Mouse (Mus musculus): ENCODE data around the gene Accs. TPM values are rescaled to one million over a fixed set of nuclear protein-coding genes. Genes with fewer than 3 reads are reported as not detected.

The Accs gene
- polyA plus RNA-seq, 1 experiment from 2014 or later: 13.6 TPM

DNA sequence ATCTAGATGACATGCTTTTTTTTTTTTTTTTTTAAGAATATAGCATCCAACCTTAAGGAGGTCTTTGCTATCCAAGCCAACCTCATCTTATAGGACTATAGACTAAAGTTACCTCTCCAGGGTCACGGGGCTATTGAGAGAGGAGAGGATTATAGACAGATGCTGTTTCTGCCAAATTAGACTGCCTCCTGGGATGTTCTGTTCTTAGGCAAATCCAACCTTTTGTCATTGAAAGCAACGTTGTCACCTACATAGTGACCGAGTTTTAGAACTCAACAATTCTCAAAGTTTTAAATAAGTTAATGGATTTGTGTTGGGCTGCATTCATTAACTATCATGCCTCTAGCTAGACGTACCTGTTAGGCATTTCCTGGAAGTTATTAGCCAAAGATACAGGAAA, 13.5 kb upstream of the Accs start:
- no peak for ATAC-seq
- H3K27me3 ChIP-seq: no peaks in the 10 kb centered on the region
- in situ Hi-C loops (cut with MboI; ENCODE audit: low pct_unique_long_range_greater_than_20kb): no loop called here
- DNase-seq (ENCODE audit: low read depth, low spot score): no peak
- ChIA-PET POLR2A (interaction anchor here (0.5 to 0.7 kb wide), 3 partner anchors 40 to 175 kb away, joined by 3 to 4 read pairs (median 3); no protein-coding TSS in a partner anchor), CTCF (no interaction called here)
- no peak for TF ChIP-seq CTCF (IDR thresholded peaks at IDR 0.05)

DNA sequence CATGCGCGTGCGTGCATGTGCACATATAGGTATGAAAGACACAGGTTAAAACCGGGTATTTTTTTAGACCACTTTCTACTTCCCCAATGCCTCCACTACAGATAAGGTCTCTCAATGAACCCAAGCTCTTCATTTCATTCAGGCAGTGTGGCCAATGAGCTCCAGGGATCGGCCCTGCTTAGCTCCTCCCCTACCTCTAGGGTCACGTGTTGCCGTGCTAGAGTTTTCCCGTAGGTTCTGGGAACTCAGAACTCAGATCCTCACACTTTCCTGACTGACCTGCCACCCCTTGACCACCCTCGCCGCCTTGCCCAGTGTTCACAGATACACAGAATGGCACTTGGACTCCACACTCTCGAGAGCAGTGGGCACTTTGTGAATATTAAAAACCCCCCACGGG, 9.1 kb upstream of the Accs start:
- no peak for ATAC-seq

DNA sequence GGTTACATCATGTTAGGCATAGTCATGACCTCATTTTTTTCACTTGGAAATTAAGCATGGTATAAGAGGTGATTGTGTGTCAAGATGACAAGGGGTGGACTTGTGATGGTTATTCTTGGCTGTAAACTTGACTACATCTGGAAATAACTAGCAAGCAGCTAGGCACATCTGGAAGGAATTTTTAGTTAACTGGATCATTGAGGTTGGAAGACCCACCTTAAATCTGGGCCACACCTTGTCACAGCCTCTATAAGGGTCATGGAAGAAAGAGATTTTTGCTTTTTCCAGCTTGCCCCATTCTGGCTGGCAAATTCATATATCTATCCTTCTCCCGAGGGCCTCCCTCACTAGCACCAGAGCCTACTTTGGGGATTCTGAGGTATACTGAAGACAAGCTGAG, 1.6 kb upstream of the Accs start:
- no peak for DNase-seq (ENCODE audit: low read depth, low spot score)
- CTCF ChIA-PET: interaction anchor here (0.7 to 3.5 kb wide), 2 partner anchors 19 to 28 kb away, joined by 3 to 12 read pairs; partner anchors contain the start of gene Ext2

More for the DNA sequence above, 9.1 kb upstream of the Accs start:
- TF ChIP-seq CTCF (IDR thresholded peaks at IDR 0.05): no peak
- in situ Hi-C loops (cut with MboI; ENCODE audit: low pct_unique_long_range_greater_than_20kb): no loop called here
- H3K27me3 ChIP-seq: peaks cover 14% of the 10 kb centered on the region
- DNase-seq (ENCODE audit: low read depth, low spot score): no peak
- ChIA-PET CTCF (interaction anchor here (1.9 kb wide), 1 partner anchor 144 kb away, joined by 4 read pairs; no protein-coding TSS in a partner anchor), POLR2A (no interaction called here)

DNA sequence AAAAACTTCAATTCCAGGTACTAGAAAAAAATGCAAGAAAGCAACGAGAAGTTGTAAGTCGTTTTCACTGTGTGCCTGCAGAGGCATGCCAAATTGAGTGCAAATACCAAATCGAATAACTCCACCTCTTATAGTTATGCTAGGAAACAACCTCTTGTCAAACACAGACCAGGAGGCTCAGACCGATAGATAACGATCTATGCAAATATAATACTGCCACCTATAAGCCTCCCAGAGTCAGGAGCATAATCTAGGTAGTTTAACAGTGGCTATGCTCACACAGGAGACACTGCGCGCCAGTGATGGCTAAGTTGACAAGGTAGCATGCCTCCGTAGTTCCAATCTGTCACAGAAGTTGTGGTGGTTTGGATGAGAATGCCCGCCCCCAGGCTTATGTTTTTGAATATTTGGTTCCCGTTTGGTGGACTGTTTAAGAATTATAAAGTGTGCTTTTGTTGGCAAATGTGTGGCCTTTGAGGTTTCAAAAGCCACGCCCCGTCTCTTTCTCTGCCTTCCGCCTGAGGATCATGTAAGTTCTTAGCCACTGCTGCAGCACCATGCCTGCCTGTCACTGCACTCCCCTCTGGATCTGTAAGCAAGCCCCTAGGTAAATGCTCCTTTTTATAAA, 688 bp upstream of the Accs start:
- DNase-seq (ENCODE audit: low read depth, low spot score) (no peak), ATAC-seq (no peak)
- peaks cover under 1% of the 10 kb centered on the region for H3K27me3 ChIP-seq
- ChIA-PET POLR2A (interaction anchor here (0.6 kb wide), 1 partner anchor 27 kb away, joined by 3 read pairs; no protein-coding TSS in a partner anchor), CTCF (interaction anchor here (0.7 to 3.5 kb wide), 6 partner anchors 19 to 152 kb away, joined by 3 to 12 read pairs (median 3); partner anchors contain the start of genes Accsl and Ext2)
- in situ Hi-C loops (cut with MboI; ENCODE audit: low pct_unique_long_range_greater_than_20kb): no loop called here
- TF ChIP-seq CTCF (IDR thresholded peaks at IDR 0.05): no peak

More for the DNA sequence above, 1.6 kb upstream of the Accs start:
- POLR2A ChIA-PET: no interaction called here
- ATAC-seq: no peak
- TF ChIP-seq CTCF (IDR thresholded peaks at IDR 0.05): no peak
- peaks cover 10% of the 10 kb centered on the region for H3K27me3 ChIP-seq
- in situ Hi-C loops (cut with MboI; ENCODE audit: low pct_unique_long_range_greater_than_20kb): no loop called here

DNA sequence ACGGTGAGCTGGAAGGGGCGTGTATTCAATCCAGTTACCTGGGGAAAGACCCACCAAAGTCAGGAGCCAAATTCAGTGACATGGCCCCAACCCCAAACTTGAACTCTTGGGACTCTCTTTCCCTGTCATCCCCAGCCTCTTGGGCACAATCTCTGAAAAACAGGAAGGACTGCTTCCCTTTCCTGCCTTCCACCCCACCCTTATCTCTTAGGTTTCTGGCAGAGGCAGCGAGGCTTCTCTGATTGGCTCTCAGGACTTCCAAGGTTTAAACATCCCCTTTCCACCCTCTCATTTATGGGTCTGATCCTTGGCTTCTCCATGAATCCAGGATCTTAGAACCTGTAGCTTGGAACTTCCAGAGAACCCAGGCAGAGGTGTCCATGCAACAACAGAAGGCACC, 8.4 kb downstream of the Accs start:
- H3K27me3 ChIP-seq: no peaks in the 10 kb centered on the region
- in situ Hi-C loops (cut with MboI; ENCODE audit: low pct_unique_long_range_greater_than_20kb): no loop called here
- POLR2A ChIA-PET: no interaction called here
- DNase-seq (ENCODE audit: low read depth, low spot score) (no peak), ATAC-seq (no peak)
- CTCF ChIA-PET: no interaction called here
- TF ChIP-seq CTCF (IDR thresholded peaks at IDR 0.05): no peak

DNA sequence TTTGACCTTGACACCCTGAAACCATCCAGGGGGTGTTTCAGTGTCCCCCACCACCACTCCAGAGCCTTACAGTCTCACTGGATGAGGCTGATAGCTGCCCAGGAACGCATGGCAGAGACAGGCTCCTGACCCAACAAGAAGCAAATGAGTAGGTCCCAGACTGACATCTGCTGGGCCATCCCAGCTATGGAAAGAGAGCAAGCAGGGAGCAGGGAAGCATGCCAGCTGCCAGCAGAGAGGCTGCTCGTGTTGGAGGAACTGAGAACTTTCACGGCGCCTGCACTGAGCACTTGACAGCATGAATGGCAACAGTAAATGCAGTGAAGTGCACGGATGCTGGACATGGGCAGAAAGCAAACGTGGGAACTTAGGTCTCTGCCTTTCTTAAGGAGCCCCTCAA, 9.6 kb downstream of the Accs start:
- H3K27me3 ChIP-seq: no peaks in the 10 kb centered on the region
- ChIA-PET POLR2A (no interaction called here), CTCF (interaction anchor here (2.1 kb wide), 1 partner anchor 16 kb away, joined by 6 read pairs; no protein-coding TSS in a partner anchor)
- DNase-seq (ENCODE audit: low read depth, low spot score) (no peak), ATAC-seq (no peak)
- no peak for TF ChIP-seq CTCF (IDR thresholded peaks at IDR 0.05)
- in situ Hi-C loops (cut with MboI; ENCODE audit: low pct_unique_long_range_greater_than_20kb): no loop called here

DNA sequence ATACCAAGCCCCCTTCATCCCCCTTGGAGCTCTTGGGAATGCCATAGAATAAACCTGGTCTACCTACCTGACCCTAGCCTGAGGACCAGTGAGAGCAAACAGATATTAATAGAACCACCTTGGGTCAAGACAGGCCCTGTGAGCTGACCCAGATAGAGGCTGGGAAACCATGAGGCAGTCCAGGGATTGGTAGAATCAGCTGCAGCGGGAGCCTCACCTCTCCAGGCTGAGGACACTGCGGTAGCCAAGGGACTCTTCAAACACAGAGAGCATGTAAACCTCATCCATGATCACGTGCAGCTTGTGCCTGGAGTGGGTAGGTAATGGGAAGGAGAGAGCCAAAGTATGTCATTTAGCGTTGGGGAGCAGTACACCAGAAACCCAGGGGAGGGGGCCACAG, 10.8 kb downstream of the Accs start:
- no peak for DNase-seq (ENCODE audit: low read depth, low spot score)
- no peak for TF ChIP-seq CTCF (IDR thresholded peaks at IDR 0.05)
- H3K27me3 ChIP-seq: no peaks in the 10 kb centered on the region
- CTCF ChIA-PET: interaction anchor here (1.2 to 2.1 kb wide), 2 partner anchors 15 to 16 kb away, joined by 3 to 6 read pairs; partner anchors contain the start of gene Ext2
- in situ Hi-C loops (cut with MboI; ENCODE audit: low pct_unique_long_range_greater_than_20kb): no loop called here
- POLR2A ChIA-PET: no interaction called here
- no peak for ATAC-seq

DNA sequence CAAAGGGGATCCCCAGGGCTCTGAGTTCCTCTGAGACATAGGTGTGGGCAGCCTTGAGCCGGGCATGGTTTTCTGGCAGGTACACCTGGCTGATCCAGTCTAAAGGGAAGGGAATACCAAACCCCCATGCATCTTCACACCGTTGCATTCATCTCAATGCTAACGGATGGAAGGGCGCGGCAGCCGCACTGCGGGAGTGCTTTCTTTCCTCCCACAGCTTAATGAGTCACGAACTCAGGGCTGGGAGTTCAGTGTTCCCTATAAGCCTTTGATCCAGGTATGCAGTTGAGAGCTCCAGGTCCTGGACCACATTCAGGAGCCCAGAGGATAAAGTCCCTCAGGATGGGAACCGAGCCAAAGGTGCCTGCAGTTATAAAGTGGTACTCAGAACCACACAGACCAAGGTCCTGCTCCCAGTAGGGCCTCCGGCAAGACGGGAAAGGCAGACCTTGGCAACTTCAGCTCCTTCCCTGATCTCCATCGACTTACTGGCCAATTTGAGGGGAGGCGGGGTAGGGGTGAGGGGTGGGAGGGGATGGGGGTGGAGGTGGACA, 13.4 kb downstream of the Accs start:
- no peaks in the 10 kb centered on the region for H3K27me3 ChIP-seq
- CTCF ChIA-PET: interaction anchor here (1.0 kb wide), 1 partner anchor 13 kb away, joined by 5 read pairs; no protein-coding TSS in a partner anchor
- TF ChIP-seq CTCF (IDR thresholded peaks at IDR 0.05): no peak
- no peak for DNase-seq (ENCODE audit: low read depth, low spot score)
- in situ Hi-C loops (cut with MboI; ENCODE audit: low pct_unique_long_range_greater_than_20kb): no loop called here
- ATAC-seq: no peak
- POLR2A ChIA-PET: no interaction called here

DNA sequence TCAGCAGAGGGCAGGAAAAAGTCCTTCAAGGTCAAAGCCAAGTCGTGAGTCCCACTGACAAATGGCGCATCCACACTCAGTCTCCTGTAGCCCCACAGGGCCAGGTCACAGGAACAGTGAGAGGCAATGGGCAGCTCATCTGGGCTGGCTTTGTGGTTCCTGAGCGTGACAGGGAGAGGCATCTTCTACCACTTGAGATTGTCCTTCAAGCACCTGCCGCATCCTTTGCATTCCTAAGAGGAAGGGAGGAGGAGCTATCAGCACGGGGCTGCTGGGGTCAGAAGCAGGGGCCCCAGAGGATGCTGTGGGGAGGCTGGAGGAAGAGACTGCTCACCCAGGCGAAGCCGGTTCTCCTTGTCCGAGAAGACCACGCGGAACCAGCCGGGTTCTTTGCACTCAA, 14.1 kb downstream of the Accs start:
- CTCF ChIA-PET: interaction anchor here (1.0 kb wide), 1 partner anchor 12 kb away, joined by 5 read pairs; no protein-coding TSS in a partner anchor
- H3K27me3 ChIP-seq: no peaks in the 10 kb centered on the region
- no peak for DNase-seq (ENCODE audit: low read depth, low spot score)
- ATAC-seq: no peak
- TF ChIP-seq CTCF (IDR thresholded peaks at IDR 0.05): no peak
- in situ Hi-C loops (cut with MboI; ENCODE audit: low pct_unique_long_range_greater_than_20kb): no loop called here
- POLR2A ChIA-PET: no interaction called here

DNA sequence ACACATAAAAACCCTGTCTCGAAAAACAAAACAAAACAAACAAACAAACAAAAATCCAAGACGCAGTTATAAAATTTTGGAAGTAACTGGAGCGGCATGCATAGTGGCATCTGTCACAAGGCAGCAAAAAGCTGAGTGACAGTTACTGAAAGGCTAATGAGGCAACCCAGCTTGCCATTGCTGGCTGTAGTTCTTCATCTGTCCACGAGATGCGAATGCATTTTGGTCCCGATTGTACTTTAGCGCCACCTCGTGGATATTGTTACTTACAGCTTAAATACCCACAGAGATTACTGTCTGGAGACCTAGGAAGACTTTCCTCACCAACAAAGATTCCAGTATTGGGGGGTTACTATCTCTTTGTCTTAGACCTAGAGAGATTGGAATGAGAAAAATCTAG, 26.2 kb downstream of the Accs start:
- ATAC-seq: peak; percentile 31
- DNase-seq (ENCODE audit: low read depth, low spot score): peak; percentile 38
- ChIA-PET POLR2A (interaction anchor here (0.7 kb wide), 3 partner anchors 9 to 40 kb away, joined by 3 read pairs; no protein-coding TSS in a partner anchor), CTCF (interaction anchor here (0.7 to 2.5 kb wide), 13 partner anchors 9 to 347 kb away, joined by 3 to 24 read pairs (median 4); partner anchors contain the start of gene Accs)
- TF ChIP-seq CTCF (IDR thresholded peaks at IDR 0.05): peak; percentile 83
- in situ Hi-C loops (cut with MboI; ENCODE audit: low pct_unique_long_range_greater_than_20kb): no loop called here
- H3K27me3 ChIP-seq: no peaks in the 10 kb centered on the region
